Mouse (Mus musculus) cerebellum, adult 2 months (tissue): ENCODE data around the gene Aff2.

Experiments
- CTCF ChIP-seq: fragments of 200-500 bp; IDR thresholded peaks from 2 replicates; pipeline ENCODE4 v1.5.1; 2011; ENCODE audit warnings: low read depth, mild to moderate bottlenecking, control low read depth, low read length, moderate library complexity, borderline replicate concordance; ENCODE audit not compliant: insufficient read depth
- POLR2A ChIP-seq: fragments of 200-500 bp; IDR thresholded peaks from 2 replicates; pipeline ENCODE4 v1.6.1; 2011; ENCODE audit warnings: low read length, control low read depth, borderline replicate concordance; ENCODE audit not compliant: insufficient read depth

- TF ChIP-seq POLR2A (no peak), CTCF (no peak)
Measured at GRCm38 (mm10) chrX:69579903-69580459, 219.9 kb downstream of the Aff2 start.
